28 mouse cellular contexts compared by ENCODE assay signal in genomic region chr5:93121660-93122059, GRCm38 (mm10). TPM values are rescaled to one million over a fixed set of nuclear protein-coding genes. Genes with fewer than 3 reads are reported as not detected.
DNase-seq lines count a peak whose midpoint lies in the region; ATAC-seq and TF ChIP-seq lines count a peak whose summit lies in the region.
"Had no signal": no experiment of that assay in that cellular context is flagged by ENCODE, and none has a peak within 500 bp of the region (broad histone marks: within the 10 kb centered on the region; RNA-seq: fewer than 3 reads in every experiment).

No protein-coding gene starts in this region.

- TF ChIP-seq CTCF in layer of hippocampus, adult 2 months (conservative IDR thresholded peaks at IDR 0.05): no peak
- TF ChIP-seq CTCF in embryonic fibroblast, embryonic 13.5 days (IDR thresholded peaks at IDR 0.05; ENCODE audit: borderline replicate concordance, insufficient read depth, low read length): no peak

- no peak for TF ChIP-seq POLR2A in embryonic fibroblast, embryonic 13.5 days (IDR thresholded peaks at IDR 0.05; ENCODE audit: low read depth, low read length)

- H3K4me3 ChIP-seq in kidney, embryonic 15.5 days (replicated peaks): no peak overlapping the region
- no peak overlapping the region for H3K4me3 ChIP-seq in layer of hippocampus, adult 2 months
- no peak overlapping the region for H3K4me3 ChIP-seq in embryonic fibroblast, embryonic 13.5 days (ENCODE audit: insufficient read depth, low read length)
- H3K4me3 ChIP-seq in stomach, embryonic 16.5 days (replicated peaks; ENCODE audit: low read length): no peak overlapping the region
- H3K4me3 ChIP-seq: embryonic facial prominence, embryonic 10.5 days; embryonic facial prominence, embryonic 15.5 days; forebrain, embryonic 13.5 days; heart, embryonic 10.5 days; lung, embryonic 15.5 days had no signal

- peak overlapping the region; percentile 46; the same call in 1 of the 2 replicates for H3K27ac ChIP-seq in kidney, embryonic 15.5 days
- H3K27ac ChIP-seq in layer of hippocampus, adult 2 months: 0 out of 2 replicates have a peak overlapping the region, but pooled peaks have one; percentile 64
- peak overlapping the region; percentile 95 for H3K27ac ChIP-seq in embryonic fibroblast, embryonic 13.5 days (ENCODE audit: insufficient read depth, low read length)
- peak overlapping the region; percentile 51; the same call in 1 of the 2 replicates for H3K27ac ChIP-seq in stomach, embryonic 16.5 days (ENCODE audit: low read length)
- H3K27ac ChIP-seq: heart, embryonic 10.5 days; hindbrain, embryonic 14.5 days; liver, embryonic 14.5 days had no signal

- no peak overlapping the region for H3K9ac ChIP-seq in kidney, embryonic 15.5 days
- no peak overlapping the region for H3K9ac ChIP-seq in stomach, embryonic 16.5 days (ENCODE audit: low read length)
- H3K9ac ChIP-seq: embryonic facial prominence, embryonic 15.5 days; forebrain, embryonic 13.5 days; hindbrain, embryonic 14.5 days; liver, embryonic 14.5 days; lung, embryonic 15.5 days had no signal

- WGBS in kidney, embryonic 15.5 days: 67% methylated on average over 8 of the region's 8 CpGs
- WGBS in stomach, embryonic 16.5 days: 59% methylated on average over 8 of the region's 8 CpGs

- H3K9me3 ChIP-seq in kidney, embryonic 15.5 days (replicated peaks): no peaks in the 10 kb centered on the region
- H3K9me3 ChIP-seq in stomach, embryonic 16.5 days (replicated peaks; ENCODE audit: control insufficient read depth, low read length): no peaks in the 10 kb centered on the region
- H3K9me3 ChIP-seq: embryonic facial prominence, embryonic 10.5 days; embryonic facial prominence, embryonic 15.5 days; forebrain, embryonic 13.5 days; heart, embryonic 10.5 days; lung, embryonic 15.5 days had no signal

- H3K4me1 ChIP-seq in kidney, embryonic 15.5 days: peaks cover 83% of the 10 kb centered on the region
- peaks cover 40% of the 10 kb centered on the region for H3K4me1 ChIP-seq in embryonic fibroblast, embryonic 13.5 days (ENCODE audit: control insufficient read depth, insufficient read depth, low read length)
- H3K4me1 ChIP-seq in stomach, embryonic 16.5 days (ENCODE audit: control insufficient read depth, insufficient read depth, low read length): peaks cover 38% of the 10 kb centered on the region

- DNase-seq in kidney, postnatal 10 days: no peak
- DNase-seq in layer of hippocampus, adult 2 months (ENCODE audit: low spot score in 2 of 2): no peak
- no peak for DNase-seq in layer of hippocampus, postnatal 36 days
- no peak for DNase-seq in ovary, postnatal 14 days (ENCODE audit: low spot score)
- DNase-seq: adrenal gland, postnatal 10 days; B cell, adult 2 months; cerebellum, adult 8-10 months; cerebellum, postnatal 25 days; gastrocnemius, postnatal 10 days; heart, postnatal 4 days; layer of hippocampus, adult 9-11 months; liver; midbrain, embryonic 14.5 days; retina, postnatal 1 day; right cerebral cortex, postnatal 14 days; thymus, adult 18-20 months; thymus, postnatal 25 days had no signal

- H3K27me3 ChIP-seq in kidney, embryonic 15.5 days: no peaks in the 10 kb centered on the region
- H3K27me3 ChIP-seq in stomach, embryonic 16.5 days (ENCODE audit: control insufficient read depth, insufficient read depth, low read length): no peaks in the 10 kb centered on the region
- H3K27me3 ChIP-seq: embryonic facial prominence, embryonic 15.5 days; forebrain, embryonic 13.5 days; lung, embryonic 15.5 days had no signal

- ATAC-seq in kidney, embryonic 15.5 days (replicated peaks; ENCODE audit: low FRiP score): no peak
- ATAC-seq in stomach, embryonic 16.5 days (ENCODE audit: insufficient read depth, low FRiP score): peak; percentile 51; the same call in 1 of the 2 replicates
- ATAC-seq: forebrain, embryonic 13.5 days; inflammation-experienced regulatory T-cells, adult 6 months had no signal

- H3K4me2 ChIP-seq in kidney, embryonic 15.5 days: no peak overlapping the region
- no peak overlapping the region for H3K4me2 ChIP-seq in stomach, embryonic 16.5 days (ENCODE audit: low read depth, low read length)
- H3K4me2 ChIP-seq: embryonic facial prominence, embryonic 15.5 days; forebrain, embryonic 13.5 days; hindbrain, embryonic 14.5 days; lung, embryonic 15.5 days had no signal

- no peaks in the 10 kb centered on the region for H3K36me3 ChIP-seq in kidney, embryonic 15.5 days
- H3K36me3 ChIP-seq in stomach, embryonic 16.5 days (ENCODE audit: control insufficient read depth, insufficient read depth, low read length): no peaks in the 10 kb centered on the region
- H3K36me3 ChIP-seq: embryonic facial prominence, embryonic 15.5 days; lung, embryonic 15.5 days had no signal

RNA-seq across cellular contexts. Expression of gene Sept11, which starts 28.4 kb away (rescaled TPM):
- 221 and 222 TPM in 2 replicates for polyA plus RNA-seq in kidney, embryonic 15.5 days (2015; fragmentation: Nextera tagmentation; extraction: Ambion mirVana)
- 100 to 1,000 TPM; 107 to 115 TPM for total RNA-seq in layer of hippocampus, adult 2 months (2021)
- total RNA-seq in layer of hippocampus, postnatal 36 days (2021): 100 to 1,000 TPM; 102 to 114 TPM
- polyA plus RNA-seq in embryonic fibroblast, embryonic 13.5 days (2011; ENCODE audit: insufficient read length, low read depth, missing spikeins): 406 and 428 TPM in 2 replicates
- 134 and 146 TPM in 2 replicates for polyA plus RNA-seq in stomach, embryonic 16.5 days (2015; fragmentation: Nextera tagmentation; extraction: Ambion mirVana)
